Mouse (Mus musculus) limb, embryonic 11.5 days (tissue): ENCODE data around the gene Qrich1. TPM values are rescaled to one million over a fixed set of nuclear protein-coding genes. Genes with fewer than 3 reads are reported as not detected.
A peak's percentile ranks its signal among the peaks of the same experiment; 100 is the strongest.
"Not testable (repeated sequence)": the region's sequence is repeated elsewhere in the genome, so short reads cannot be mapped to it uniquely, and the experiment has no call there.

ENCODE experiments used
- ATAC-seq: fragments of 200-750 bp; cut with Nextera tagmentation; 2 replicates; pipeline ENCODE4 v1.8.0; 2017; ENCODE audit warnings: low read depth; ENCODE audit not compliant: insufficient number of reproducible peaks, low FRiP score, low TSS enrichment
- DNase-seq: peaks from one replicate; pipeline ENCODE4 v3.0.0-alpha.2; 2015; ENCODE audit warnings: low spot score
- H3K27ac ChIP-seq: fragments of 300-500 bp; sonication (generic); replicated peaks from 2 replicates; pipeline ENCODE4 v1.5.1; 2014; ENCODE audit warnings: low read depth, mild to moderate bottlenecking, low read length
- H3K27me3 ChIP-seq: fragments of 300-500 bp; sonication (generic); 2 replicates; pipeline ENCODE4 v1.6.1; 2014; ENCODE audit warnings: mild to moderate bottlenecking, low read length, mixed read lengths; ENCODE audit not compliant: control insufficient read depth, insufficient read depth
- H3K36me3 ChIP-seq: fragments of 300-500 bp; sonication (generic); 2 replicates; pipeline ENCODE4 v1.6.1; 2014; ENCODE audit warnings: mild to moderate bottlenecking, low read length, moderate library complexity, mixed read lengths; ENCODE audit not compliant: control insufficient read depth, insufficient read depth
- H3K4me1 ChIP-seq: fragments of 300-500 bp; sonication (generic); 2 replicates; pipeline ENCODE4 v1.6.1; 2014; ENCODE audit warnings: low read length, mixed read lengths; ENCODE audit not compliant: control insufficient read depth, insufficient read depth
- H3K4me2 ChIP-seq: fragments of 300-500 bp; sonication (generic); 2 replicates; pipeline ENCODE4 v1.6.1; 2014; ENCODE audit warnings: low read depth, mild to moderate bottlenecking, moderate library complexity; ENCODE audit not compliant: severe bottlenecking
- H3K4me3 ChIP-seq: fragments of 300-500 bp; sonication (generic); 2 replicates; pipeline ENCODE4 v1.5.1; 2014; ENCODE audit warnings: low read depth, low read length
- H3K9ac ChIP-seq: fragments of 300-500 bp; sonication (generic); 2 replicates; pipeline ENCODE4 v1.6.1; 2014; ENCODE audit warnings: mild to moderate bottlenecking, low read length
- H3K9me3 ChIP-seq: fragments of 300-500 bp; sonication (generic); 2 replicates; pipeline ENCODE4 v1.6.1; 2016; ENCODE audit warnings: low read length; ENCODE audit not compliant: control insufficient read depth
- WGBS: fragments of 180-500 bp; shearing (Covaris S2); extraction: QIAGEN DNeasy Blood & Tissue Kit; methylation state at CpG from one replicate; pipeline ENCODE4 v1.1.7; 2014; 5-methylcytosine and 5-hydroxymethylcytosine counted together
- microRNA counts: library from miRNA; unstranded; fragments of <30 nt; microRNA quantifications from one replicate; lab custom pipeline; 2016
- microRNA-seq: library from miRNA; unstranded; fragments of <30 nt; microRNA quantifications from one replicate; pipeline ENCODE4, GENCODE M21; 2016
- polyA plus RNA-seq: library from polyadenylated mRNA; unstranded; fragments of >200 nt; fragmentation: Nextera tagmentation; extraction: Ambion mirVana; gene quantifications from 2 replicates; pipeline ENCODE4 v1.2.1, GENCODE M21; 2014

The Qrich1 gene
- polyA plus RNA-seq, 1 experiment from 2014 or later: 164 TPM

- Histone ChIP-seq H3K4me2 (peak within 1 kb of the TSS; percentile 93), H3K27me3 (no peaks in the 10 kb centered on the region), H3K27ac (no peak within 1 kb of the TSS), H3K9me3 (no peaks in the 10 kb centered on the region), H3K36me3 (no peaks in the 10 kb centered on the region), H3K4me3 (peak within 1 kb of the TSS; percentile 70), H3K4me1 (0 out of 2 replicates have a peak, but pooled peaks cover 2% of the 10 kb centered on the region), H3K9ac (peak within 1 kb of the TSS; percentile 70)
- 3% methylated on average over 69 of the region's 69 CpGs for WGBS
- ATAC-seq (peak; percentile 74), DNase-seq (peak; percentile 78)
These were observed 80.6 kb downstream of the Qrich1 start, which contains the start of gene P4htm for GRCm38 (mm10) chr9:108596998-108597764. TSS of gene P4htm (minus strand) at chr9:108597667.

- H3K4me2 ChIP-seq: no peak overlapping the region
- DNase-seq: no peak
- no peak overlapping the region for H3K27ac ChIP-seq
- WGBS: 73% methylated on average over 4 of the region's 4 CpGs
- no peak overlapping the region for H3K4me3 ChIP-seq
- 0 out of 2 replicates have a peak, but pooled peaks cover 4% of the 10 kb centered on the region for H3K36me3 ChIP-seq
- no peaks in the 10 kb centered on the region for H3K27me3 ChIP-seq
- no peak overlapping the region for H3K9ac ChIP-seq
- H3K4me1 ChIP-seq: 0 out of 2 replicates have a peak, but pooled peaks cover 2% of the 10 kb centered on the region
- ATAC-seq: no peak
- no peaks in the 10 kb centered on the region for H3K9me3 ChIP-seq
These were observed 82.5 kb downstream of the Qrich1 start for GRCm38 (mm10) chr9:108599021-108599566.

- no peak overlapping the region for H3K4me2 ChIP-seq
- H3K9me3 ChIP-seq: no peaks in the 10 kb centered on the region
- DNase-seq: no peak
- 0 out of 2 replicates have a peak, but pooled peaks cover 4% of the 10 kb centered on the region for H3K36me3 ChIP-seq
- 58% methylated on average over 2 of the region's 2 CpGs for WGBS
- H3K4me1 ChIP-seq: 0 out of 2 replicates have a peak, but pooled peaks cover 2% of the 10 kb centered on the region
- no peak overlapping the region for H3K9ac ChIP-seq
- H3K4me3 ChIP-seq: no peak overlapping the region
- no peaks in the 10 kb centered on the region for H3K27me3 ChIP-seq
- no peak overlapping the region for H3K27ac ChIP-seq
- no peak for ATAC-seq
These were observed 83.4 kb downstream of the Qrich1 start for GRCm38 (mm10) chr9:108600011-108600410.

- H3K4me3 ChIP-seq: no peak overlapping the region
- H3K27ac ChIP-seq: no peak overlapping the region
- no peak for DNase-seq
- ATAC-seq: no peak
- no peak overlapping the region for H3K4me2 ChIP-seq
- 0 out of 2 replicates have a peak, but pooled peaks cover under 1% of the 10 kb centered on the region for H3K4me1 ChIP-seq
- H3K36me3 ChIP-seq: 0 out of 2 replicates have a peak, but pooled peaks cover 4% of the 10 kb centered on the region
- H3K9me3 ChIP-seq: no peaks in the 10 kb centered on the region
- H3K27me3 ChIP-seq: no peaks in the 10 kb centered on the region
- H3K9ac ChIP-seq: no peak overlapping the region
- 85% methylated on average over 4 of the region's 4 CpGs for WGBS
These were observed 85.4 kb downstream of the Qrich1 start for GRCm38 (mm10) chr9:108601986-108602385.

- not testable (repeated sequence) for ATAC-seq
These were observed 91.3 kb downstream of the Qrich1 start for GRCm38 (mm10) chr9:108607929-108608328.

GRCm38 (mm10) chr9:108608889-108609288 lies 92.3 kb downstream of the Qrich1 start:
- no peak overlapping the region for H3K27ac ChIP-seq
- ATAC-seq: no peak
- no peaks in the 10 kb centered on the region for H3K27me3 ChIP-seq
- no peaks in the 10 kb centered on the region for H3K4me1 ChIP-seq
- H3K9me3 ChIP-seq: no peaks in the 10 kb centered on the region
- no peak overlapping the region for H3K4me2 ChIP-seq
- no peak overlapping the region for H3K9ac ChIP-seq
- no peak overlapping the region for H3K4me3 ChIP-seq
- DNase-seq: no peak
- peaks cover 13% of the 10 kb centered on the region; the same call in 1 of the 2 replicates for H3K36me3 ChIP-seq
- 91% methylated on average over 4 of the region's 4 CpGs for WGBS

More at GRCm38 (mm10) chr9:108607929-108608328, 91.3 kb downstream of the Qrich1 start:
- peaks cover 16% of the 10 kb centered on the region; the same call in 1 of the 2 replicates for H3K36me3 ChIP-seq
- H3K4me2 ChIP-seq, H3K4me1 ChIP-seq, H3K27ac ChIP-seq, H3K4me3 ChIP-seq, H3K9ac ChIP-seq, H3K9me3 ChIP-seq, DNase-seq, H3K27me3 ChIP-seq: not testable (repeated sequence)
- 89% methylated on average over 5 of the region's 5 CpGs for WGBS

MicroRNAs within 50 kb of the gene (microRNA counts, 519-probe panel; counts per million panel counts)
- microRNA mmu-miR-191 (lab: Ali Mortazavi, UCI) (3,800 counts per million, percentile 53 among the panel's probes with 10 or more counts), microRNA mmu-miR-425 (lab: Ali Mortazavi, UCI) (3,109 counts per million, percentile 38 among the panel's probes with 10 or more counts)

Small RNA genes lying within 50 kb of the gene (microRNA-seq; reads per million reads assigned to microRNA genes)
- not detected for gene Gm24083
- not detected for gene Mir191
- gene Mir425: 2,040 reads per million, percentile 82 among the genes with 10 or more reads in this experiment

Other genes with a start within 250 kb of the Qrich1 start
- gene Nicn1, start 226.4 kb upstream of the Qrich1 start, polyA plus RNA-seq: 36.7 and 49.1 TPM in 2 replicates
- gene Amt, start 220.0 kb upstream of the Qrich1 start, polyA plus RNA-seq: 15.9 and 20.5 TPM in 2 replicates
- gene Rhoa, start 210.7 kb upstream of the Qrich1 start, polyA plus RNA-seq: 249 and 319 TPM in 2 replicates
- 14.8 and 15.8 TPM in 2 replicates for gene Tcta, start 210.6 kb upstream of the Qrich1 start, polyA plus RNA-seq
- gene Gpx1, start 177.9 kb upstream of the Qrich1 start, polyA plus RNA-seq: 798 and 887 TPM in 2 replicates
- 130 and 133 TPM in 2 replicates for gene Usp4, start 169.0 kb upstream of the Qrich1 start, polyA plus RNA-seq
- gene 1700102P08Rik, start 124.0 kb upstream of the Qrich1 start, polyA plus RNA-seq: 0.57 and 0.87 TPM in 2 replicates
- gene Ccdc36, start 88.3 kb upstream of the Qrich1 start, polyA plus RNA-seq: 1.3 and 1.5 TPM in 2 replicates
- gene BC048562, start 80.3 kb upstream of the Qrich1 start, polyA plus RNA-seq: not detected in 2 replicates
- gene Ccdc71, start 56.3 kb upstream of the Qrich1 start, polyA plus RNA-seq: 46.0 and 55.5 TPM in 2 replicates
- 13.6 and 17.2 TPM in 2 replicates for gene Klhdc8b, start 55.2 kb upstream of the Qrich1 start, polyA plus RNA-seq
- 18.0 and 18.9 TPM in 2 replicates for gene Lamb2, start 37.1 kb upstream of the Qrich1 start, polyA plus RNA-seq
- 73.6 and 81.7 TPM in 2 replicates for gene Usp19, start 26.2 kb upstream of the Qrich1 start, polyA plus RNA-seq
- 126 and 138 TPM in 2 replicates for gene Qars, start 9.1 kb upstream of the Qrich1 start, polyA plus RNA-seq
- 237 and 247 TPM in 2 replicates for gene Impdh2, start 43.5 kb downstream of the Qrich1 start, polyA plus RNA-seq
- gene Ndufaf3, start 50.6 kb downstream of the Qrich1 start, polyA plus RNA-seq: 44.3 and 47.5 TPM in 2 replicates
- gene Dalrd3, start 53.1 kb downstream of the Qrich1 start, polyA plus RNA-seq: 183 and 195 TPM in 2 replicates
- 152 and 167 TPM in 2 replicates for gene Wdr6, start 61.9 kb downstream of the Qrich1 start, polyA plus RNA-seq
- 6.7 and 7.2 TPM in 2 replicates for gene P4htm, start 80.9 kb downstream of the Qrich1 start, polyA plus RNA-seq
- 45.0 and 49.8 TPM in 2 replicates for gene Arih2, start 132.6 kb downstream of the Qrich1 start, polyA plus RNA-seq
- gene Slc25a20, start 145.3 kb downstream of the Qrich1 start, polyA plus RNA-seq: 23.2 and 31.4 TPM in 2 replicates
- 32.5 and 35.2 TPM in 2 replicates for gene Prkar2a, start 172.5 kb downstream of the Qrich1 start, polyA plus RNA-seq